Mouse (Mus musculus) brown adipose tissue, adult 24 weeks (tissue): ENCODE results near the gene Cpvl. TPM values are rescaled to one million over a fixed set of nuclear protein-coding genes. Genes with fewer than 3 reads are reported as not detected.

ENCODE experiments used
- H3K27ac ChIP-seq: fragments of 200-500 bp; replicated peaks from 2 replicates; pipeline ENCODE4 v1.5.1; 2012; ENCODE audit warnings: low read depth, mild to moderate bottlenecking, low read length
- H3K4me1 ChIP-seq: fragments of 200-500 bp; 2 replicates; pipeline ENCODE4 v1.6.1; 2012; ENCODE audit warnings: low read length, mixed read lengths; ENCODE audit not compliant: control insufficient read depth, insufficient read depth, insufficient read length
- H3K4me3 ChIP-seq: fragments of 200-500 bp; 2 replicates; pipeline ENCODE4 v1.5.1; 2012; ENCODE audit warnings: low read depth, mild to moderate bottlenecking, low read length, moderate library complexity; ENCODE audit not compliant: insufficient read depth
- polyA plus RNA-seq: library from polyadenylated mRNA; stranded (reverse); fragments of >200 nt; gene quantifications from 2 replicates; pipeline ENCODE4 v1.2.4, GENCODE M21; 2012; ENCODE audit not compliant: missing spikeins, insufficient read depth, insufficient read length

Cpvl gene
- polyA plus RNA-seq, 1 experiment = not detected

GRCm38 (mm10) chr6:53983820-53984219 lies 5.3 kb upstream of the Cpvl start:
- Histone ChIP-seq H3K27ac (no peak overlapping the region), H3K4me3 (no peak overlapping the region), H3K4me1 (no peaks in the 10 kb centered on the region)

- Histone ChIP-seq H3K4me3 (no peak overlapping the region), H3K27ac (no peak overlapping the region), H3K4me1 (no peaks in the 10 kb centered on the region)
Measured at GRCm38 (mm10) chr6:53982612-53983011, 4.1 kb upstream of the Cpvl start.

- no peak overlapping the region for H3K4me3 ChIP-seq
- H3K27ac ChIP-seq = no peak overlapping the region
- no peaks in the 10 kb centered on the region for H3K4me1 ChIP-seq
Measured at GRCm38 (mm10) chr6:53982047-53982600, 3.7 kb upstream of the Cpvl start.

- Histone ChIP-seq H3K27ac (no peak overlapping the region), H3K4me1 (no peaks in the 10 kb centered on the region), H3K4me3 (no peak overlapping the region)
Measured at GRCm38 (mm10) chr6:53980817-53981480, 2.5 kb upstream of the Cpvl start.

GRCm38 (mm10) chr6:53974040-53974439 lies 4.4 kb downstream of the Cpvl start:
- no peak overlapping the region for H3K27ac ChIP-seq
- H3K4me3 ChIP-seq = no peak overlapping the region
- H3K4me1 ChIP-seq = peaks cover 3% of the 10 kb centered on the region; the same call in 1 of the 2 replicates

GRCm38 (mm10) chr6:53973468-53973867 lies 5.0 kb downstream of the Cpvl start:
- no peak overlapping the region for H3K4me3 ChIP-seq
- peaks cover 5% of the 10 kb centered on the region; the same call in 1 of the 2 replicates for H3K4me1 ChIP-seq
- no peak overlapping the region for H3K27ac ChIP-seq

- Histone ChIP-seq H3K4me1 (peaks cover 5% of the 10 kb centered on the region; the same call in 1 of the 2 replicates), H3K4me3 (no peak overlapping the region), H3K27ac (no peak overlapping the region)
Measured at GRCm38 (mm10) chr6:53972238-53972743, 6.2 kb downstream of the Cpvl start.

GRCm38 (mm10) chr6:53971729-53972128 lies 6.7 kb downstream of the Cpvl start:
- Histone ChIP-seq H3K27ac (no peak overlapping the region), H3K4me1 (peaks cover 5% of the 10 kb centered on the region; the same call in 1 of the 2 replicates), H3K4me3 (no peak overlapping the region)

- H3K27ac ChIP-seq = no peak overlapping the region
- peaks cover 5% of the 10 kb centered on the region; the same call in 1 of the 2 replicates for H3K4me1 ChIP-seq
- no peak overlapping the region for H3K4me3 ChIP-seq
Measured at GRCm38 (mm10) chr6:53969081-53969480, 9.4 kb downstream of the Cpvl start.

GRCm38 (mm10) chr6:53968550-53968949 lies 9.9 kb downstream of the Cpvl start:
- Histone ChIP-seq H3K4me1 (peaks cover 5% of the 10 kb centered on the region; the same call in 1 of the 2 replicates), H3K4me3 (no peak overlapping the region), H3K27ac (no peak overlapping the region)

GRCm38 (mm10) chr6:53966595-53966994 lies 11.9 kb downstream of the Cpvl start:
- Histone ChIP-seq H3K4me3 (no peak overlapping the region), H3K27ac (no peak overlapping the region), H3K4me1 (peaks cover 2% of the 10 kb centered on the region; the same call in 1 of the 2 replicates)

GRCm38 (mm10) chr6:53965900-53966299 lies 12.6 kb downstream of the Cpvl start:
- peaks cover 2% of the 10 kb centered on the region; the same call in 1 of the 2 replicates for H3K4me1 ChIP-seq
- no peak overlapping the region for H3K4me3 ChIP-seq
- no peak overlapping the region for H3K27ac ChIP-seq

GRCm38 (mm10) chr6:53963906-53964496 lies 14.5 kb downstream of the Cpvl start:
- no peak overlapping the region; the same call in 1 of the 2 replicates for H3K27ac ChIP-seq

GRCm38 (mm10) chr6:53962006-53962405 lies 16.5 kb downstream of the Cpvl start:
- Histone ChIP-seq H3K4me1 (no peaks in the 10 kb centered on the region; the same call in 1 of the 2 replicates), H3K4me3 (no peak overlapping the region), H3K27ac (no peak overlapping the region)

More at GRCm38 (mm10) chr6:53963906-53964496, 14.5 kb downstream of the Cpvl start:
- no peak overlapping the region for H3K4me3 ChIP-seq
- H3K4me1 ChIP-seq = peaks cover 2% of the 10 kb centered on the region; the same call in 1 of the 2 replicates

- Histone ChIP-seq H3K4me3 (no peak overlapping the region), H3K4me1 (no peaks in the 10 kb centered on the region; the same call in 1 of the 2 replicates), H3K27ac (no peak overlapping the region)
Measured at GRCm38 (mm10) chr6:53959826-53960225, 18.6 kb downstream of the Cpvl start.
